Mouse (Mus musculus) adrenal gland, adult (tissue): ENCODE data around the gene 2610528A11Rik.

Experiments used
- DNase-seq, 2 experiments: peaks; one replicate each; pipeline ENCODE4 v3.0.0; 2022 to 2023; ENCODE audit warnings: low spot score in 1 of 2; ENCODE audit not compliant: inconsistent age in 2 of 2

The 2610528A11Rik gene

DNA sequence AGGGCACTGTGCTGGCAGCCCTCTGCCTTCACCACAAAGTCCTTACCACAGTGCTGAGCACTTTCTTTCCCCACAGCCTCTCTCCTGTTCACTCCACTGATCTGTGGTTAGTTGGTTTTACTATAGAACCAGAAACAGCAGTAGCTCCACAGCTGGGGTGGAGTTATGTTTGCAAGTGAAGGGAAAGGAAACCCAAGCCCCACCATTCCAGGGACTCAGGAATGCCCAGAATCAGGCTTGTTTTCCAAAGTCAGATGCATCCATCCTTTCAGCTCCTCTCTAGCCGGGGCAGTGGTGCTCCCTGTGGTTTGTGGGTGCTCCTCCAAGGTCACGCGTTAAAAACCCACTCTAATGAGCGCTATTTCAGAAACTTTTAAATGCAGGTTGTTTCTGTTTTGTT is 18.3 kb downstream of the 2610528A11Rik start:
- DNase-seq: no peak

DNA sequence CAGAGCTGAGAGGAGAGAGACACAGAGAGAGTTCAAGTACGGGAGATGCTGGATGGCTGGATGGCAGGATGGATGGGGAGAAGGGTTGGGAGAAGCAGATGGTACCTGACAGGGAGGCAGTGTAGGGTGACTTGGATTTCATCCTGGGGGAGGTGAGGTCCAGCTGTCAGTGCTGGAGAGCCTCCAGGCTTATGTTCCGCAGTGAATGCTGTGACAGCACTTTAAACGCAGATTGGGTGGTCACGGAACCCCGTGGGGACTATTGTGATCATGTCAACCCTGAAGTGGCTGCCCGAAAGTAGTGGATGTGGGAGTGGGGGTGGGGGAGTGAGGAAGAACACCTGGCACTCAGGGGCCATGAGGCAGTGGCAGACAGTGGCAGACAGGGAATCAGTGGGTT is 19.4 kb downstream of the 2610528A11Rik start:
- DNase-seq: no peak

DNA sequence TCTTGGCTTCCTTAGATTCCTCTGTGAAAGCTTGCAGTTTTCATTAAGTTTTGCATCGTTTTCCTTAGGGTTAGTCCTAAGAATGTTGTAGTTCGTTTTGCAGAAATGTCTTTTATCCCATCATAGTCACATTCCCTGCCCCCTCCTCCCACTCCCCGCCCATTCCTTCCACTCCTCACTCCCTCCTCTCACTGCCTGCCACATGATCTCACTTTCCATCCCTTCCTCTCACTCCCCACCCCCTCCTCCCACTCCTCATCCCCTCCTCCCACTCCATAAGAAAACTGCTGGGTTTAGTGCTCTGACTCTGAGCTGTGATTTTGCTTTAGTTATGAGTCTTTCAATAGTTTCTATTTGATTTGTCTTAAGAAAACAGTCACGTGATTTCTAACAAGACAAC is 30.1 kb downstream of the 2610528A11Rik start:
- no peak for DNase-seq

DNA sequence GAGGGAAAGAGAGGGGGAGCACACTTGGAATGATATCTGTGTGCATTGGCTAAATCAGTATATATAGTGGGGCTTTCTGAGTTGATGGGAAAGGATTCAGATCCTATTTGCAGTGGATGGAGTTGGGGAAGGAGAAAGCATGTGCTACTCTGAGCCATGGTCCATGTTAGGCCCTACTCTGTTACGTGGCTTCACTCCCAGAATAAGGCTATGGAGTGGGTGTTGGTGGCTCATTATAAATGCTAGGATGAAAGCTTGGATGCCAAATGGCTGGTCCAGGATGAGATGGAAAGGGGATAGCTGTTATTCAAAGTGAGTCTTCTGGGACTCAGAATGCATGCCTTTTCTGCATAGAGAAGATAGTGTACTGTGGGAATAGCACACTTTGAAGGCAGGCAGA is 33.1 kb downstream of the 2610528A11Rik start:
- DNase-seq: no peak

DNA sequence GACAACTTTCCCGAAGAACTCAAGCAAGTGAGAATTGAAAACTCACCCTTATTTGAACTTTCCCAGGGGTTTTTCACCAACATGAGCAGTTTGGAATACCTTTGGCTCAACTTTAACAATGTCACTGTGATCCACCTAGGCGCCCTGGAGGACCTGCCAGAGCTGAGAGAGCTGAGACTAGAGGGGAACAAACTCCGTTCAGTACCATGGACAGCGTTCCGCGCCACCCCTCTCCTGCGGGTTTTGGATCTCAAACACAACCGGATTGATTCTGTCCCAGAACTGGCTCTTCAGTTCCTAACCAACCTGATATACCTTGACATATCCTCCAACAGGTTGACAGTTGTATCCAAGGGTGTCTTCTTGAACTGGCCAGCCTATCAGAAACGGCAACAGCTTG is 45.3 kb downstream of the 2610528A11Rik start:
- peak; percentile 38 to 79 for DNase-seq

DNA sequence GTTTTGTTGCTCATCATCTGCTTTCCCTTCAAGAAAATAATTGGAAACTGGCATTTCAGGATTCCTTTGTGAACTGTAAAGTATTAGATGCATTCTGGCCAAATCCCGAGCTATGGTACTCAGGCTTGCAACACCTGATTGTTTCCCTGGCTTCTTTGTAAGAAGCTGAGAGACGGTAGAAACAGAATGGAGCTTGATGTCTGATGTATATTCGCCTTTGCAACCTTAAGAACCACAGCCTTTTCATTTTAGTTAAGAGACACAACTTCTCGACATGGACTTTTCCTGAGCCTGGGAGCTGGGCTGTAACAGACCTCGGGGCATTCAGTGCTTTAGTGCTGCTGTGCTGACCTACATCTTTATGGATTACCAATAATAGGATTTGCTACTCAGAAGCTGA is 46.2 kb downstream of the 2610528A11Rik start, which contains the start of gene Lrit2:
Gene Lrit2, plus strand, starts transcription at position 301 of the 400 bp plus-strand sequence.
- no peak for DNase-seq

DNA sequence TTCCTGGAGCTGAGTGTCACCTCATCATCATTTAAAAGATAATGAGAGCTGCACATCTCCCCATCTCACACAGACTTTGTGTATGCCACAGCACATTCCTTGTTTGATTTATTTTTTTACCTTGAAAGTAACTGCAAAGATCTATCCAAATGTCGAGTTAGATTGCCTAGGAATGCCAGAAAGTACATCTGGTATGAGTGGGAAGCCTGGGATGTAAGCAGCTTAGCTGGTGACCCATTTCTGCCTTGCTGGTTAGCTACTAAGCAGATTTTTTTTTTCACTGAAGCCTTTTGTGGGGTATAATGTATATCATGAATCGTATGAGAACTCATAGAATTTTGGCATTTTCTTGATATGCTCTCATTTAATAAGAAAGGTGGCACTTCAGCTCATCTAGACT is 47.2 kb downstream of the 2610528A11Rik start:
- DNase-seq: no peak

DNA sequence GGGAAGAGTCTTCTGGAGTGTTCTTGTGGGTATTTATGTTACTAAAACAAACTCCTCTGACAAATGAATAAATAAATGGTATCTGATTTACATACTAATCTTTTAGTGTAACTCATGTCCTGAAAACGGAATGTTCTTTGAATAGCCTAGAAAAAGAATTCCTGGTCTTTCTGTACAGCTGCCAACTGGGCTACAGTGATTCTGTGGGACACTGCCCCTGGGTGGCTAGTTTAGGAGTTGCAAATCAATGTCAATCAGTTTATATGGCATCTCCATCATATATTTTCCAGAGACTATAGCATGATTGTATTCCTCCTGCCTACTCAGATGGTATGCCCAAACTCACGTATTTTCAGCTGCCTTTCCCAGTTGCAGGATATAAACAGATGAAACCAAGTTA is 49.0 kb downstream of the 2610528A11Rik start:
- DNase-seq: no peak
